Mouse (Mus musculus) cerebellum, adult 9-11 months (tissue): ENCODE measurements at regions not wholly inside any gene's neighbourhood (a gene's known extent, or its start where the extent isn't known, plus 50 kb on each side); places are given as distances from the start of the nearest gene placed in this dataset.

Source experiments
- DNase-seq: peaks from one replicate; pipeline ENCODE4 v3.0.0; 2022

GRCm38 (mm10) chr1:51697265-51698192 is 218.3 kb downstream of the Myo1b start:
- DNase-seq = peak; percentile 9

- DNase-seq = no peak
Observed at GRCm38 (mm10) chr1:51696471-51696870, 218.2 kb upstream of the Nabp1 start.

- DNase-seq = no peak
Observed at GRCm38 (mm10) chr1:51690878-51691277, 212.7 kb upstream of the Nabp1 start.

GRCm38 (mm10) chr1:51689461-51690223 is 211.4 kb upstream of the Nabp1 start:
- no peak for DNase-seq

- no peak for DNase-seq
Observed at GRCm38 (mm10) chr1:51688946-51689345, 210.7 kb upstream of the Nabp1 start.

- DNase-seq = no peak
Observed at GRCm38 (mm10) chr1:51688224-51688545, 210.0 kb upstream of the Nabp1 start.

- no peak for DNase-seq
Observed at GRCm38 (mm10) chr1:51687484-51688223, 209.4 kb upstream of the Nabp1 start.

- no peak for DNase-seq
Observed at GRCm38 (mm10) chr1:51686759-51687158, 208.5 kb upstream of the Nabp1 start.

- DNase-seq = no peak
Observed at GRCm38 (mm10) chr1:51682273-51682672, 204.0 kb upstream of the Nabp1 start.

GRCm38 (mm10) chr1:51681872-51682271 is 203.6 kb upstream of the Nabp1 start:
- DNase-seq = no peak

GRCm38 (mm10) chr1:51680725-51681124 is 202.5 kb upstream of the Nabp1 start:
- DNase-seq = no peak

GRCm38 (mm10) chr1:51678290-51678928 is 200.2 kb upstream of the Nabp1 start:
- DNase-seq = no peak

GRCm38 (mm10) chr1:51677802-51678201 is 199.6 kb upstream of the Nabp1 start:
- DNase-seq = no peak

GRCm38 (mm10) chr1:51671691-51672090 is 193.5 kb upstream of the Nabp1 start:
- no peak for DNase-seq

GRCm38 (mm10) chr1:51671287-51671686 is 193.1 kb upstream of the Nabp1 start:
- DNase-seq = peak; percentile 92

GRCm38 (mm10) chr1:51670009-51670408 is 191.8 kb upstream of the Nabp1 start:
- no peak for DNase-seq

GRCm38 (mm10) chr1:51668881-51669280 is 190.7 kb upstream of the Nabp1 start:
- no peak for DNase-seq

GRCm38 (mm10) chr1:51660531-51660930 is 182.3 kb upstream of the Nabp1 start:
- no peak for DNase-seq

- DNase-seq = no peak
Observed at GRCm38 (mm10) chr1:51657203-51657602, 179.0 kb upstream of the Nabp1 start.

GRCm38 (mm10) chr1:51650653-51650995 is 172.4 kb upstream of the Nabp1 start:
- DNase-seq = no peak

- no peak for DNase-seq
Observed at GRCm38 (mm10) chr1:51649963-51650652, 171.9 kb upstream of the Nabp1 start.

- DNase-seq = no peak
Observed at GRCm38 (mm10) chr1:51647955-51648354, 169.7 kb upstream of the Nabp1 start.
